Mouse (Mus musculus) neural tube, embryonic 15.5 days (tissue): ENCODE data around the gene Cep135. TPM values are rescaled to one million over a fixed set of nuclear protein-coding genes. Genes with fewer than 3 reads are reported as not detected.

Source experiments
- ATAC-seq: fragments of 200-750 bp; cut with Nextera tagmentation; 2 replicates; pipeline ENCODE4 v1.8.0; 2017; ENCODE audit warnings: mild to moderate bottlenecking, moderate TSS enrichment, moderate library complexity; ENCODE audit not compliant: low FRiP score
- H3K27ac ChIP-seq: fragments of 300-500 bp; sonication (generic); replicated peaks from 2 replicates; pipeline ENCODE4 v1.5.1; 2015; ENCODE audit warnings: mild to moderate bottlenecking, inconsistent platforms
- H3K27me3 ChIP-seq: fragments of 300-500 bp; sonication (generic); replicated peaks from 2 replicates; pipeline ENCODE4 v1.6.1; 2015; ENCODE audit warnings: inconsistent platforms
- H3K36me3 ChIP-seq: fragments of 300-500 bp; sonication (generic); 2 replicates; pipeline ENCODE4 v1.6.1; 2015; ENCODE audit warnings: inconsistent platforms
- H3K4me1 ChIP-seq: fragments of 300-500 bp; sonication (generic); 2 replicates; pipeline ENCODE4 v1.6.1; 2015; ENCODE audit warnings: inconsistent platforms
- H3K4me2 ChIP-seq: fragments of 300-500 bp; sonication (generic); 2 replicates; pipeline ENCODE4 v1.6.1; 2015; ENCODE audit warnings: inconsistent platforms, mild to moderate bottlenecking, moderate library complexity
- H3K4me3 ChIP-seq: fragments of 300-500 bp; sonication (generic); replicated peaks from 2 replicates; pipeline ENCODE4 v1.5.1; 2015; ENCODE audit warnings: mild to moderate bottlenecking, inconsistent platforms
- H3K9ac ChIP-seq: fragments of 300-500 bp; sonication (generic); replicated peaks from 2 replicates; pipeline ENCODE4 v1.6.1; 2015; ENCODE audit warnings: mild to moderate bottlenecking, inconsistent platforms
- H3K9me3 ChIP-seq: fragments of 300-500 bp; sonication (generic); replicated peaks from 2 replicates; pipeline ENCODE4 v1.6.1; 2016; ENCODE audit warnings: inconsistent platforms
- WGBS: fragments of 180-500 bp; shearing (Covaris S2); methylation state at CpG from one replicate; pipeline ENCODE4 v1.1.7; 2015; ENCODE audit warnings: mixed read lengths; 5-methylcytosine and 5-hydroxymethylcytosine counted together
- polyA plus RNA-seq: library from polyadenylated mRNA; unstranded; fragments of >200 nt; fragmentation: Nextera tagmentation; extraction: Ambion mirVana; gene quantifications from 2 replicates; pipeline ENCODE4 v1.2.1, GENCODE M21; 2015

The Cep135 gene
- polyA plus RNA-seq, 1 experiment from 2014 or later = 3.9 TPM

- Histone ChIP-seq H3K36me3 (no peaks in the 10 kb centered on the region), H3K27ac (no peak overlapping the region), H3K9ac (no peak overlapping the region), H3K27me3 (no peaks in the 10 kb centered on the region), H3K4me1 (peaks cover 13% of the 10 kb centered on the region), H3K9me3 (no peaks in the 10 kb centered on the region), H3K4me2 (no peak overlapping the region), H3K4me3 (no peak overlapping the region)
- no peak for ATAC-seq
- WGBS = 89% methylated on average over 10 of the region's 10 CpGs
These were observed 99.6 kb downstream of the Cep135 start for GRCm38 (mm10) chr5:76687961-76688600.

GRCm38 (mm10) chr5:76688643-76689042 is 100.1 kb downstream of the Cep135 start:
- Histone ChIP-seq H3K4me1 (peaks cover 9% of the 10 kb centered on the region), H3K36me3 (no peaks in the 10 kb centered on the region), H3K27ac (no peak overlapping the region), H3K9ac (no peak overlapping the region), H3K9me3 (no peaks in the 10 kb centered on the region), H3K4me3 (no peak overlapping the region), H3K27me3 (no peaks in the 10 kb centered on the region), H3K4me2 (no peak overlapping the region)
- ATAC-seq = no peak
- WGBS = 76% methylated on average over 6 of the region's 6 CpGs

- no peaks in the 10 kb centered on the region for H3K9me3 ChIP-seq
- no peaks in the 10 kb centered on the region for H3K36me3 ChIP-seq
- H3K4me1 ChIP-seq = peaks cover 15% of the 10 kb centered on the region
- H3K4me2 ChIP-seq = no peak overlapping the region
- no peak overlapping the region for H3K9ac ChIP-seq
- H3K4me3 ChIP-seq = no peak overlapping the region
- no peak overlapping the region for H3K27ac ChIP-seq
- H3K27me3 ChIP-seq = no peaks in the 10 kb centered on the region
- 71% methylated on average over 5 of the region's 5 CpGs for WGBS
- ATAC-seq = no peak
These were observed 101.7 kb downstream of the Cep135 start for GRCm38 (mm10) chr5:76690177-76690593.

GRCm38 (mm10) chr5:76691251-76691650 is 102.8 kb downstream of the Cep135 start:
- H3K4me2 ChIP-seq = no peak overlapping the region

GRCm38 (mm10) chr5:76691706-76692424 is 103.4 kb downstream of the Cep135 start:
- no peak overlapping the region for H3K4me2 ChIP-seq
- H3K36me3 ChIP-seq = no peaks in the 10 kb centered on the region
- no peak overlapping the region for H3K9ac ChIP-seq
- no peaks in the 10 kb centered on the region for H3K27me3 ChIP-seq
- WGBS = 53% methylated on average over 12 of the region's 12 CpGs
- H3K9me3 ChIP-seq = no peaks in the 10 kb centered on the region
- no peak overlapping the region for H3K4me3 ChIP-seq
- H3K4me1 ChIP-seq = peaks cover 15% of the 10 kb centered on the region
- no peak overlapping the region for H3K27ac ChIP-seq
- ATAC-seq = no peak

More at GRCm38 (mm10) chr5:76691251-76691650, 102.8 kb downstream of the Cep135 start:
- Histone ChIP-seq H3K27me3 (no peaks in the 10 kb centered on the region), H3K36me3 (no peaks in the 10 kb centered on the region), H3K9ac (no peak overlapping the region), H3K27ac (no peak overlapping the region), H3K4me3 (no peak overlapping the region), H3K9me3 (no peaks in the 10 kb centered on the region), H3K4me1 (peaks cover 15% of the 10 kb centered on the region)
- WGBS = 61% methylated on average over 5 of the region's 5 CpGs
- no peak for ATAC-seq

Other genes starting within 250 kb of the Cep135 start
- 2.6 and 2.7 TPM in 2 replicates for gene Nmu, start 224.9 kb upstream of the Cep135 start, polyA plus RNA-seq
- gene Gm7271, start 104.7 kb upstream of the Cep135 start, polyA plus RNA-seq = 7.3 and 9.8 TPM in 2 replicates
- gene Exoc1, start 59.4 kb upstream of the Cep135 start, polyA plus RNA-seq = 45.9 and 53.9 TPM in 2 replicates
- 45.1 and 57.1 TPM in 2 replicates for gene C530008M17Rik, start 67.8 kb downstream of the Cep135 start, polyA plus RNA-seq